Mouse (Mus musculus) ES-Bruce4 (cell line): Measurements from ENCODE around the gene Dcaf7. TPM values are rescaled to one million over a fixed set of nuclear protein-coding genes. Genes with fewer than 3 reads are reported as not detected.
"Not testable (repeated sequence)": the region's sequence is repeated elsewhere in the genome, so short reads cannot be mapped to it uniquely, and the experiment has no call there.

Experiments used
- H3K27ac ChIP-seq: 2 replicates; pipeline ENCODE4 v1.5.1; 2012; ENCODE audit warnings: low read length, inconsistent platforms; ENCODE audit not compliant: insufficient read depth
- H3K27me3 ChIP-seq: 2 replicates; pipeline ENCODE4 v1.6.1; 2012; ENCODE audit warnings: mild to moderate bottlenecking, low read length, inconsistent platforms; ENCODE audit not compliant: control insufficient read depth, poor library complexity, insufficient read depth, severe bottlenecking
- H3K36me3 ChIP-seq: 2 replicates; pipeline ENCODE4 v1.6.1; 2012; ENCODE audit warnings: inconsistent platforms, mild to moderate bottlenecking, low read length, moderate library complexity; ENCODE audit not compliant: control insufficient read depth, poor library complexity, insufficient read depth, severe bottlenecking
- H3K4me1 ChIP-seq: one replicate; pipeline ENCODE4 v1.8.1; 2011; ENCODE audit warnings: low read length; ENCODE audit not compliant: control insufficient read depth, insufficient read depth
- H3K4me3 ChIP-seq: 2 replicates; pipeline ENCODE4 v1.5.1; 2011; ENCODE audit warnings: low read depth, mild to moderate bottlenecking, low read length
- H3K9ac ChIP-seq: 2 replicates; pipeline ENCODE4 v1.6.1; 2012; ENCODE audit warnings: low read depth, mild to moderate bottlenecking, inconsistent platforms; ENCODE audit not compliant: poor library complexity, severe bottlenecking
- H3K9me3 ChIP-seq: replicated peaks from 2 replicates; pipeline ENCODE4 v1.6.1; 2012; ENCODE audit warnings: mild to moderate bottlenecking, low read length, inconsistent platforms; ENCODE audit not compliant: control insufficient read depth, poor library complexity, insufficient read depth, severe bottlenecking
- CTCF ChIP-seq: IDR thresholded peaks from one replicate; pipeline ENCODE4 v1.8.1; 2011; ENCODE audit warnings: low read depth, low read length
- EP300 ChIP-seq: IDR thresholded peaks from 2 replicates; pipeline ENCODE4 v1.6.1; 2011; ENCODE audit warnings: low read depth, low read length; ENCODE audit not compliant: insufficient read depth
- POLR2A ChIP-seq: IDR thresholded peaks from one replicate; pipeline ENCODE4 v1.8.1; 2011; ENCODE audit warnings: low read length; ENCODE audit not compliant: insufficient read depth
- polyA plus RNA-seq: library from polyadenylated mRNA; stranded (reverse); fragments of >200 nt; gene quantifications from 2 replicates; pipeline ENCODE4 v1.2.4, GENCODE M21; 2011; ENCODE audit warnings: low read depth; ENCODE audit not compliant: missing spikeins, insufficient read depth, insufficient read length

The Dcaf7 gene
- polyA plus RNA-seq, 1 experiment, result 48.9 TPM

DNA sequence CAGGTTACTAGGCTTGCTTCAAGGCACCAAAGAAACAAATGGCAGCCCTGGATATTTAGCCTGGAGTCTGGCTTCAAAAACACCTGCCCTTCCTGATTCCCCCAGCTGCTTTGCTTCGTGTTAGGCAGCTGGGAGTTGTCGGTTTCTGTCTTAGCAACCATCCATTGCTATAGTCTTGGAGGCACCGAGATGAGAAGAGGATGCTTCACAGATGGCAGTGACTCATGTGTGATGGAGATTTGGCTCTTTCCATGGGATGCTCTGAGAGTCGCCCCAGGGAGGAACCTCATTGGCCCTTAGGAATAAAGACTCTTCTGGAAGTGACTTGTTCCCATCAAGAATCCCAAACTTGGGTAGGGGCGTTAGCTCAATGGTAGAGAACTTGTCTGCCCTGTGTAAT, 20.2 kb upstream of the Dcaf7 start:
- Histone ChIP-seq H3K4me1 (peaks cover 3% of the 10 kb centered on the region), H3K9ac (no peak overlapping the region), H3K27ac (no peak overlapping the region), H3K9me3 (no peaks in the 10 kb centered on the region), H3K4me3 (no peak overlapping the region), H3K27me3 (no peaks in the 10 kb centered on the region), H3K36me3 (no peaks in the 10 kb centered on the region)
- TF ChIP-seq CTCF (no peak), POLR2A (no peak), EP300 (no peak)

DNA sequence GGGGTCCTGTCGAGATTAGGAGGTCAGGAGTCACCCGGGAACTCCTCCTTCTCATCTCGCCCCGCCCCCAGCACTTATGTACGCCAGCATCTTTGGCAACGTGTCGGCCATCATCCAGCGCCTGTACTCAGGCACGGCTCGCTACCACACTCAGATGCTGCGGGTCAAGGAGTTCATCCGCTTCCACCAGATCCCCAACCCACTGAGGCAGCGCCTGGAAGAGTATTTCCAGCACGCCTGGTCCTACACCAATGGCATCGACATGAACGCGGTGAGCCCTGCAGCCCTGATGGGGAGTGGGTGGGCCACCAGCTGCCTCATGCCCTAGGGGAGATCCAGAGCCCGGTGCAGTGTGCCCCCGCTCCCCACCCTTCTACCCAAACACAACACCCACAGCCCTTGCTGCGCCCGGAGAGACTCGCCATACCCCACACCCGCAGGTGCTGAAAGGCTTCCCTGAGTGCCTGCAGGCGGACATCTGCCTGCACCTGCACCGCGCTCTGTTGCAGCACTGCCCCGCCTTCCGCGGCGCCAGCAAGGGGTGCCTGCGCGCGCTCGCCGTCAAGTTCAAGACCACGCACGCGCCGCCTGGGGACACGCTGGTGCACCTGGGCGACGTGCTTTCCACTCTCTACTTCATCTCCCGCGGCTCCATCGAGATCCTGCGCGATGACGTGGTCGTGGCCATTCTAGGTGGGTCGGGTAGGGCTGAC, 16.5 kb upstream of the Dcaf7 start:
- peak overlapping the region; percentile 36 for H3K9ac ChIP-seq
- H3K27me3 ChIP-seq, result no peaks in the 10 kb centered on the region
- H3K4me1 ChIP-seq, result peaks cover 3% of the 10 kb centered on the region
- H3K36me3 ChIP-seq, result no peaks in the 10 kb centered on the region
- H3K4me3 ChIP-seq, result peak overlapping the region; percentile 84
- no peak for TF ChIP-seq CTCF
- no peak for TF ChIP-seq POLR2A
- no peak for TF ChIP-seq EP300
- no peaks in the 10 kb centered on the region for H3K9me3 ChIP-seq
- H3K27ac ChIP-seq, result no peak overlapping the region

DNA sequence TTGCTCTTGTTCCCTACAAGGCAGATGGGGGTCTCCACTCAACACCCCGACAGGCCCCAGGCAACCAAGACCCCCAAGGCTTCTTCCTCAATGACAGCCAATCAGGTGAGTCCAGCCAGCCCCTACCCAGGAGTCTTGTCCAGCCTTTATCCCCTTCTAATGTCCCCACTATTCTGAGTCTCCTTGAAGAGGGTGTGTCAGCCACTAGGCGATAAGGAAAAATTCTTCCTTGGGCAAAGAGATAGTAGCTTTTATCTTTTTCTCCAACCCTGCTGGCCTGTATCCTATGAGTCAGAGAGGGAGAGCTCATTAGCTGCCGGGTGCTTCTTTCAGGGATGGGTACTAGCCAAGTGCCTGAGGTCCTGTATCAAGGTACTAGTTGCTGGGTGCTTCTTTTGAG, 10.9 kb upstream of the Dcaf7 start:
- Histone ChIP-seq H3K27me3 (no peaks in the 10 kb centered on the region), H3K36me3 (no peaks in the 10 kb centered on the region)
- no peak for TF ChIP-seq CTCF
- no peak for TF ChIP-seq EP300
- TF ChIP-seq POLR2A, result no peak

DNA sequence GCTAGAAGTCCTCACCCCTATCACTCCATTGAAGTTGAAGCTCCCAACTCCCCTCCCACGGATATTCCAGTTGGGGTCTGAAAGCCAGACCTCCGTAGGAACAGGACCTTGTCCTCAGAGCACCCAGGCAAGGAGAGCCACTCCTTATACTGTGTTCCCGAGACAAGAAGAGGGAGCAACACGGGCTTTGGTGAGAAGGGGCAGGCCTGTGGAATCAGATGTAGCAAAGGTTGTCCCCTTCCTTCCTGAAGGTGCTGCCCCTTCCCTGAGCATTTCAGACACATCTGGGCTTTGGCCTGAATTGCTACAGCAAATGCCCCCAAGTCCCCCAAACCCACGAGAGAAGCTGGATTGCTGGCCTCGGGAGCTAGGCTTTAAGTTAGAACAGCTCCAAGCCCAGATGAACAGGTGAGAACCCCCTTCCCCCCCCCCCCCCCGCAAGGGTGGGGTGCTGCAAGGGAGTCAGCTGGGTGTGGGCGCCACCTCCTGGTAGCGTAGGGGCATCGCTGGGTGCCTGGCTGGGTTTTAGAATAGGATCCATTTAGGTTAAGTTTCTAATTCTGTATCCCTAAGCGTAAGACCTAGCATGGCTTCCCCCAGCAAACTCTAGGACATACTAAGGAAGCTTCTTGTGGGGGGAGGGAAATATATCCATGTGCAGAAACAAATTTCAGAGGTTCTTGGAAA, 10.1 kb upstream of the Dcaf7 start:
- Histone ChIP-seq H3K9me3 (no peaks in the 10 kb centered on the region), H3K36me3 (no peaks in the 10 kb centered on the region), H3K4me3 (no peak overlapping the region), H3K9ac (no peak overlapping the region), H3K27ac (no peak overlapping the region), H3K4me1 (no peaks in the 10 kb centered on the region), H3K27me3 (no peaks in the 10 kb centered on the region)
- TF ChIP-seq CTCF (peak; percentile 74), POLR2A (no peak)

More for the DNA sequence above, 10.9 kb upstream of the Dcaf7 start:
- no peak overlapping the region for H3K27ac ChIP-seq
- H3K9ac ChIP-seq, result no peak overlapping the region
- H3K4me1 ChIP-seq, result peaks cover 3% of the 10 kb centered on the region
- H3K4me3 ChIP-seq, result no peak overlapping the region
- H3K9me3 ChIP-seq, result no peaks in the 10 kb centered on the region

DNA sequence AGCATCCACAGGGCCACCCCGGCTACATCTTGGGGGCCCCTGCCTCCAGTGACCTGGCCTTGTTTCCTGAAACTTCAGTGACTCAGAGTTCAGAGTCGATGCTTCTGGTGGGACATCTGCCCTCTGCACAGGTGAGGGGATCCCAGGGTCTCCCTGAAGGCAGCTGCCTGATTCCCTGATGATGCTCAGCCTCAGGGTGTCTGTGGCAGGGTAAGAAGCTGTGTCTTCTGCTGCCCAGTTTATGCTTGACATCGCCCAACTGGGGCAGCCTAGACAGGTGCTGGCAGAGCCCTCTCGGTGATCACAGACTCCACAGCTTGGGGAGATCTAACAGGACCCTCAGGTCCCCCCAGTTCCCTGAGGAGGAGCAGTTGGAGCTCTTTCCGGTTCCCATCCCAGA, 9.1 kb upstream of the Dcaf7 start:
- Histone ChIP-seq H3K36me3 (no peaks in the 10 kb centered on the region), H3K4me1 (no peaks in the 10 kb centered on the region), H3K27me3 (no peaks in the 10 kb centered on the region), H3K27ac (no peak overlapping the region), H3K4me3 (no peak overlapping the region), H3K9me3 (0 out of 2 replicates have a peak, but pooled peaks cover 3% of the 10 kb centered on the region), H3K9ac (no peak overlapping the region)
- TF ChIP-seq POLR2A (no peak), CTCF (no peak)

DNA sequence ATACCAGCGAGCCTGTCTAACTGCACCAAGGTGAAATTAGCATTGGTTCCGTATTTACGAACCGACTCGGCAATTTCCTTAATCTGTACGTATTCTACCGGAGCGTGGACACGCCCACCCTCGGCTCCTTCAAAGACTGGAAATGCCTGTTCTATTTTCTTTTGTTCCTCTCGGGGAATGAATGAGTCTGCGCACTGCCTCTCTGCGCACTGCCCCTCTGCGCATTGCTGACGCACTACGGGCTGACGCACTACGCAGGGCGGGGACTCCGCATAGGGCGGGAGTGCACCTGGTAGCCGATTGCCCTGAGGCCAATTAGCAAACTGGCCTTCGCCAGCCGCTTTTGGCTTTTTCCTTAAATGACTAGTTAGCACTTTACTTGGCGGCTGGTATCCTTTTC, 4.6 kb upstream of the Dcaf7 start:
- Histone ChIP-seq H3K9ac (peak overlapping the region; percentile 47; the same call in 1 of the 2 replicates), H3K4me3 (peak overlapping the region; percentile 74)
- not testable (repeated sequence) for H3K4me1 ChIP-seq, H3K27me3 ChIP-seq, H3K27ac ChIP-seq, H3K36me3 ChIP-seq, H3K9me3 ChIP-seq
